In genomic region chr12:86685275-86685674, GRCm38 (mm10) we compare ENCODE assay signal across 20 mouse cellular contexts. TPM values are rescaled to one million over a fixed set of nuclear protein-coding genes. Genes with fewer than 3 reads are reported as not detected.
DNase-seq lines count a peak whose midpoint lies in the region; ATAC-seq lines count a peak whose summit lies in the region.
"Had no signal": no experiment of that assay in that cellular context is flagged by ENCODE, and none has a peak within 500 bp of the region (broad histone marks: within the 10 kb centered on the region; RNA-seq: fewer than 3 reads in every experiment).

No protein-coding gene starts in this region.

- H3K27ac ChIP-seq in forebrain, embryonic 15.5 days (replicated peaks): peak overlapping the region; percentile 47; the same call in 1 of the 2 replicates
- H3K27ac ChIP-seq in forebrain, embryonic 10.5 days: no peak overlapping the region
- H3K27ac ChIP-seq: limb, embryonic 10.5 days; liver, embryonic 13.5 days; midbrain, embryonic 12.5 days had no signal

- H3K4me3 ChIP-seq in forebrain, embryonic 15.5 days: no peak overlapping the region
- H3K4me3 ChIP-seq in forebrain, embryonic 10.5 days: no peak overlapping the region
- H3K4me3 ChIP-seq: limb, embryonic 10.5 days; liver, embryonic 13.5 days; midbrain, embryonic 12.5 days; myocyte had no signal

- H3K36me3 ChIP-seq in forebrain, embryonic 15.5 days: peaks cover 37% of the 10 kb centered on the region
- peaks cover 77% of the 10 kb centered on the region for H3K36me3 ChIP-seq in forebrain, embryonic 10.5 days (replicated peaks)
- H3K36me3 ChIP-seq: liver, embryonic 13.5 days had no signal

- ATAC-seq in forebrain, embryonic 15.5 days (replicated peaks): 0 out of 2 replicates have a peak, but pooled peaks have one; percentile 4
- ATAC-seq: intestine, postnatal 0 days had no signal

- no peak overlapping the region for H3K9ac ChIP-seq in forebrain, embryonic 15.5 days (replicated peaks)
- H3K9ac ChIP-seq: liver, embryonic 13.5 days; midbrain, embryonic 12.5 days had no signal

- H3K27me3 ChIP-seq in forebrain, embryonic 15.5 days: no peaks in the 10 kb centered on the region
- no peaks in the 10 kb centered on the region for H3K27me3 ChIP-seq in forebrain, embryonic 10.5 days (ENCODE audit: poor library complexity, severe bottlenecking)
- H3K27me3 ChIP-seq: midbrain, embryonic 12.5 days had no signal

- no peak overlapping the region for H3K4me2 ChIP-seq in forebrain, embryonic 15.5 days (replicated peaks)
- H3K4me2 ChIP-seq: liver, embryonic 13.5 days; midbrain, embryonic 12.5 days had no signal

- H3K9me3 ChIP-seq in forebrain, embryonic 15.5 days: no peaks in the 10 kb centered on the region
- H3K9me3 ChIP-seq in forebrain, embryonic 10.5 days: no peaks in the 10 kb centered on the region
- H3K9me3 ChIP-seq: limb, embryonic 10.5 days; liver, embryonic 13.5 days; midbrain, embryonic 12.5 days had no signal

- H3K4me1 ChIP-seq in forebrain, embryonic 15.5 days: peaks cover 50% of the 10 kb centered on the region
- H3K4me1 ChIP-seq in forebrain, embryonic 10.5 days: peaks cover 48% of the 10 kb centered on the region

- 67% methylated on average over 9 of the region's 9 CpGs for WGBS in forebrain, embryonic 15.5 days
- WGBS in forebrain, embryonic 10.5 days: 78% methylated on average over 9 of the region's 9 CpGs

- no peak for DNase-seq in forebrain, embryonic 10.5 days (ENCODE audit: extremely low spot score, low spot score)
- DNase-seq in layer of hippocampus, adult 8-10 months (ENCODE audit: low spot score in 2 of 2): peak; percentile 48 to 57
- no peak for DNase-seq in layer of hippocampus, postnatal 10 days (ENCODE audit: low spot score in 2 of 2)
- peak; percentile 64 for DNase-seq in right cerebral cortex, adult 18-20 months
- no peak for DNase-seq in right cerebral cortex, postnatal 25 days
- no peak for DNase-seq in ovary, postnatal 10 days (ENCODE audit: low spot score)
- DNase-seq: adrenal gland, postnatal 36 days; kidney, postnatal 10 days; liver, embryonic 13.5 days had no signal

RNA-seq across cellular contexts. Expression of gene Vash1, which starts 6.8 kb away (rescaled TPM):
- 42.8 and 50.9 TPM in 2 replicates for polyA plus RNA-seq in forebrain, embryonic 15.5 days (2015; fragmentation: Nextera tagmentation; extraction: Ambion mirVana)
- 13.6 and 15.6 TPM in 2 replicates for polyA plus RNA-seq in forebrain, embryonic 10.5 days (2016; fragmentation: Nextera tagmentation; extraction: Ambion mirVana)
- total RNA-seq in layer of hippocampus, adult 8-10 months (2022): 10 to 100 TPM; 32.8 to 42.2 (median 37.2) TPM
- total RNA-seq in layer of hippocampus, postnatal 10 days (2021): 100 to 1,000 TPM in 1 of 2 experiments, 10 to 100 TPM in 1; 98.5 to 104 TPM

RNA-seq across cellular contexts. Expression of gene Angel1, which starts 41.0 kb away (rescaled TPM):
- 10.6 and 10.7 TPM in 2 replicates for polyA plus RNA-seq in forebrain, embryonic 15.5 days (2015; fragmentation: Nextera tagmentation; extraction: Ambion mirVana)
- polyA plus RNA-seq in forebrain, embryonic 10.5 days (2016; fragmentation: Nextera tagmentation; extraction: Ambion mirVana): 15.2 and 15.8 TPM in 2 replicates
- total RNA-seq in layer of hippocampus, adult 8-10 months (2022): 1 to 10 TPM; 5.4 to 8.3 (median 7.1) TPM
- 1 to 10 TPM; 7.3 to 9.0 TPM for total RNA-seq in layer of hippocampus, postnatal 10 days (2021)

RNA-seq across cellular contexts. Expression of gene Lrrc74a, which starts 48.9 kb away (rescaled TPM):
- polyA plus RNA-seq in forebrain, embryonic 15.5 days (2015; fragmentation: Nextera tagmentation; extraction: Ambion mirVana): not detected in 2 replicates
- not detected in 2 replicates for polyA plus RNA-seq in forebrain, embryonic 10.5 days (2016; fragmentation: Nextera tagmentation; extraction: Ambion mirVana)
- not detected for total RNA-seq in layer of hippocampus, adult 8-10 months (2022)
- total RNA-seq in layer of hippocampus, postnatal 10 days (2021): not detected
- total RNA-seq: adrenal gland, postnatal 36 days; MEL had no signal
- polyA plus RNA-seq: embryonic facial prominence, embryonic 14.5 days; frontal cortex, adult 2 months; heart, postnatal 0 days; intestine, postnatal 0 days; limb, embryonic 10.5 days; liver, embryonic 13.5 days; midbrain, embryonic 12.5 days; myocyte; small intestine, adult 2 months; stomach, embryonic 14.5 days had no signal

Comparison
In these comparisons a context has a peak if more than half of its experiments do, and no peak if none do; other contexts are left out.
1. DNase-seq: peak in layer of hippocampus, adult 8-10 months (2 of 2) and right cerebral cortex, adult 18-20 months (single experiment); none in forebrain, embryonic 10.5 days (single experiment), layer of hippocampus, postnatal 10 days (0 of 2), right cerebral cortex, postnatal 25 days (single experiment) and ovary, postnatal 10 days (single experiment).